Mouse (Mus musculus) embryo, embryonic 11.5 days (tissue): ENCODE results near the gene Fbxl22.
A peak's percentile ranks its signal among the peaks of the same experiment; 100 is the strongest.

Source experiments
- DNase-seq: peaks from one replicate; pipeline ENCODE4 v3.0.0-alpha.2; 2012; ENCODE audit warnings: low read depth, low spot score

The Fbxl22 gene

GRCm38 (mm10) chr9:66514256-66514770 lies at the start of gene Fbxl22:
Gene Fbxl22 (minus strand): TSS chr9:66514593.
- no peak for DNase-seq

- no peak for DNase-seq
Measured at GRCm38 (mm10) chr9:66562215-66562614, 47.8 kb upstream of the Fbxl22 start.

- DNase-seq = no peak
Measured at GRCm38 (mm10) chr9:66561496-66561895, 47.1 kb upstream of the Fbxl22 start.

- DNase-seq = no peak
Measured at GRCm38 (mm10) chr9:66560728-66561127, 46.3 kb upstream of the Fbxl22 start.

- DNase-seq = peak; percentile 2
Measured at GRCm38 (mm10) chr9:66560295-66560694, 45.9 kb upstream of the Fbxl22 start.

GRCm38 (mm10) chr9:66558971-66559370 lies 44.6 kb upstream of the Fbxl22 start:
- DNase-seq = no peak

- no peak for DNase-seq
Measured at GRCm38 (mm10) chr9:66542785-66543184, 28.4 kb upstream of the Fbxl22 start.

- DNase-seq = no peak
Measured at GRCm38 (mm10) chr9:66521595-66521994, 7.2 kb upstream of the Fbxl22 start.

- DNase-seq = no peak
Measured at GRCm38 (mm10) chr9:66520299-66520698, 5.9 kb upstream of the Fbxl22 start.

- DNase-seq = no peak
Measured at GRCm38 (mm10) chr9:66518901-66519300, 4.5 kb upstream of the Fbxl22 start.

GRCm38 (mm10) chr9:66518251-66518650 lies 3.9 kb upstream of the Fbxl22 start:
- no peak for DNase-seq

GRCm38 (mm10) chr9:66517746-66518145 lies 3.4 kb upstream of the Fbxl22 start:
- no peak for DNase-seq

GRCm38 (mm10) chr9:66516296-66516940 lies 2.0 kb upstream of the Fbxl22 start:
- DNase-seq = no peak

GRCm38 (mm10) chr9:66515680-66516210 lies 1.4 kb upstream of the Fbxl22 start:
- DNase-seq = no peak

GRCm38 (mm10) chr9:66515115-66515514 lies 722 bp upstream of the Fbxl22 start:
- no peak for DNase-seq

- DNase-seq = no peak
Measured at GRCm38 (mm10) chr9:66513661-66514255, 635 bp downstream of the Fbxl22 start.

GRCm38 (mm10) chr9:66513150-66513549 lies 1.2 kb downstream of the Fbxl22 start:
- no peak for DNase-seq

GRCm38 (mm10) chr9:66512351-66512671 lies 2.1 kb downstream of the Fbxl22 start:
- peak; percentile 78 for DNase-seq

GRCm38 (mm10) chr9:66511580-66512350 lies 2.6 kb downstream of the Fbxl22 start:
- peak; percentile 91 for DNase-seq

- no peak for DNase-seq
Measured at GRCm38 (mm10) chr9:66510944-66511343, 3.4 kb downstream of the Fbxl22 start.

GRCm38 (mm10) chr9:66510351-66510841 lies 4.0 kb downstream of the Fbxl22 start:
- DNase-seq = no peak

GRCm38 (mm10) chr9:66508890-66509399 lies 5.4 kb downstream of the Fbxl22 start:
- no peak for DNase-seq
